Mouse (Mus musculus) CD4-positive, CD25-positive, alpha-beta regulatory T cell, adult 4 months (primary cell): ENCODE measurements around the gene Sos1. TPM values are rescaled to one million over a fixed set of nuclear protein-coding genes. Genes with fewer than 3 reads are reported as not detected.

Source experiments
- ATAC-seq: one replicate; pipeline ENCODE4 v1.8.0; 2017
- polyA plus RNA-seq, 2 experiments: library from polyadenylated mRNA; unstranded; fragments of 100-300 nt; shearing (Covaris generic); gene quantifications; one replicate each; pipeline ENCODE4 v1.2.1; 2017

The Sos1 gene
- 1 to 10 TPM; 4.6 to 5.4 TPM for polyA plus RNA-seq

GRCm38 (mm10) chr17:80480031-80480854 lies at the start of gene Sos1:
Sos1 (minus strand) TSS chr17:80480453.
- peak; percentile 64 for ATAC-seq

- no peak for ATAC-seq
Measured at GRCm38 (mm10) chr17:80523231-80523630, 43.0 kb upstream of the Sos1 start.

- peak; percentile 31 for ATAC-seq
Measured at GRCm38 (mm10) chr17:80522229-80522556, 41.9 kb upstream of the Sos1 start.

GRCm38 (mm10) chr17:80521521-80522228 lies 41.4 kb upstream of the Sos1 start:
- ATAC-seq = peak; percentile 75

- no peak for ATAC-seq
Measured at GRCm38 (mm10) chr17:80520537-80520936, 40.3 kb upstream of the Sos1 start.

GRCm38 (mm10) chr17:80518811-80519210 lies 38.6 kb upstream of the Sos1 start:
- no peak for ATAC-seq

- ATAC-seq = no peak
Measured at GRCm38 (mm10) chr17:80517244-80517643, 37.0 kb upstream of the Sos1 start.

- ATAC-seq = no peak
Measured at GRCm38 (mm10) chr17:80515956-80516355, 35.7 kb upstream of the Sos1 start.

- ATAC-seq = no peak
Measured at GRCm38 (mm10) chr17:80515513-80515912, 35.3 kb upstream of the Sos1 start.

GRCm38 (mm10) chr17:80513766-80514165 lies 33.5 kb upstream of the Sos1 start:
- no peak for ATAC-seq

GRCm38 (mm10) chr17:80510459-80510855 lies 30.2 kb upstream of the Sos1 start:
- no peak for ATAC-seq

GRCm38 (mm10) chr17:80509494-80510458 lies 29.5 kb upstream of the Sos1 start:
- ATAC-seq = no peak

- no peak for ATAC-seq
Measured at GRCm38 (mm10) chr17:80505766-80506165, 25.5 kb upstream of the Sos1 start.

GRCm38 (mm10) chr17:80505342-80505741 lies 25.1 kb upstream of the Sos1 start:
- ATAC-seq = no peak

GRCm38 (mm10) chr17:80501805-80502172 lies 21.5 kb upstream of the Sos1 start:
- peak; percentile 86 for ATAC-seq

GRCm38 (mm10) chr17:80501037-80501804 lies 21.0 kb upstream of the Sos1 start:
- ATAC-seq = peak; percentile 29

GRCm38 (mm10) chr17:80500025-80500424 lies 19.8 kb upstream of the Sos1 start:
- no peak for ATAC-seq

- ATAC-seq = no peak
Measured at GRCm38 (mm10) chr17:80498600-80499268, 18.5 kb upstream of the Sos1 start.

- no peak for ATAC-seq
Measured at GRCm38 (mm10) chr17:80497183-80497601, 16.9 kb upstream of the Sos1 start.

- ATAC-seq = no peak
Measured at GRCm38 (mm10) chr17:80496607-80497170, 16.4 kb upstream of the Sos1 start.

- no peak for ATAC-seq
Measured at GRCm38 (mm10) chr17:80496185-80496584, 15.9 kb upstream of the Sos1 start.
